Mouse (Mus musculus) liver, embryonic 14.5 days (tissue): ENCODE measurements around the gene Slc3a2.

Experiments
- CTCF ChIP-seq: IDR thresholded peaks from 2 replicates; pipeline ENCODE4 v1.5.1; 2016; ENCODE audit warnings: antibody characterized with exemption, low read depth, control low read depth
- EP300 ChIP-seq: IDR thresholded peaks from 2 replicates; pipeline ENCODE4 v1.6.1; 2016; ENCODE audit warnings: antibody characterized with exemption, low read depth

- TF ChIP-seq CTCF = no peak
- no peak for TF ChIP-seq EP300
Observed at GRCm38 (mm10) chr19:8721378-8721777, 1.8 kb downstream of the Slc3a2 start.
